Mouse (Mus musculus) forebrain, postnatal 0 days (tissue): ENCODE results near the gene Elmo1. TPM values are rescaled to one million over a fixed set of nuclear protein-coding genes. Genes with fewer than 3 reads are reported as not detected.

ENCODE experiments used
- ATAC-seq: fragments of 200-750 bp; cut with Nextera tagmentation; 2 replicates; pipeline ENCODE4 v1.8.0; 2017; ENCODE audit warnings: mild to moderate bottlenecking, moderate library complexity
- DNase-seq: peaks from one replicate; pipeline ENCODE4 v3.0.0-alpha.2; 2015
- H3K27ac ChIP-seq: fragments of 300-500 bp; sonication (generic); 2 replicates; pipeline ENCODE4 v1.5.1; 2014; ENCODE audit warnings: low read depth, mild to moderate bottlenecking, antibody characterized with exemption, low read length, moderate library complexity, mixed read lengths
- H3K27me3 ChIP-seq: fragments of 300-500 bp; sonication (generic); 2 replicates; pipeline ENCODE4 v1.6.1; 2014; ENCODE audit warnings: mild to moderate bottlenecking, low read length, mixed read lengths; ENCODE audit not compliant: insufficient read depth
- H3K36me3 ChIP-seq: fragments of 300-500 bp; sonication (generic); 2 replicates; pipeline ENCODE4 v1.6.1; 2014; ENCODE audit warnings: mild to moderate bottlenecking, moderate library complexity; ENCODE audit not compliant: insufficient read depth
- H3K4me1 ChIP-seq: fragments of 300-500 bp; sonication (generic); 2 replicates; pipeline ENCODE4 v1.6.1; 2014; ENCODE audit warnings: antibody characterized with exemption; ENCODE audit not compliant: insufficient read depth
- H3K4me2 ChIP-seq: fragments of 300-500 bp; sonication (generic); 2 replicates; pipeline ENCODE4 v1.6.1; 2014; ENCODE audit warnings: low read depth, mild to moderate bottlenecking, moderate library complexity
- H3K4me3 ChIP-seq: fragments of 300-500 bp; sonication (generic); 2 replicates; pipeline ENCODE4 v1.5.1; 2014; ENCODE audit warnings: low read depth, low read length, mixed read lengths
- H3K9ac ChIP-seq: fragments of 300-500 bp; sonication (generic); 2 replicates; pipeline ENCODE4 v1.6.1; 2014; ENCODE audit warnings: mild to moderate bottlenecking
- H3K9me3 ChIP-seq: fragments of 300-500 bp; sonication (generic); 2 replicates; pipeline ENCODE4 v1.6.1; 2016; ENCODE audit warnings: low read length
- CTCF ChIP-seq: sonication (generic); IDR thresholded peaks from 2 replicates; pipeline ENCODE4 v1.5.1; 2016; ENCODE audit warnings: antibody characterized with exemption, control low read depth, low read depth
- WGBS: fragments of 180-500 bp; shearing (Covaris S2); extraction: QIAGEN DNeasy Blood & Tissue Kit; methylation state at CpG from one replicate; pipeline ENCODE4 v1.1.7; 2014; 5-methylcytosine and 5-hydroxymethylcytosine counted together
- polyA plus RNA-seq: library from polyadenylated mRNA; unstranded; fragments of >200 nt; fragmentation: Nextera tagmentation; extraction: Ambion mirVana; gene quantifications from 2 replicates; pipeline ENCODE4 v1.2.1, GENCODE M21; 2015
- total RNA-seq: library from RNA; depleted of rRNA; stranded (reverse); fragments of >200 nt; gene quantifications from 2 replicates; pipeline ENCODE4 v1.2.3, GENCODE M21; 2014

The Elmo1 gene
- total and polyA plus RNA-seq, 2 experiments from 2014 or later, result 30.9 to 33.5 TPM

DNA sequence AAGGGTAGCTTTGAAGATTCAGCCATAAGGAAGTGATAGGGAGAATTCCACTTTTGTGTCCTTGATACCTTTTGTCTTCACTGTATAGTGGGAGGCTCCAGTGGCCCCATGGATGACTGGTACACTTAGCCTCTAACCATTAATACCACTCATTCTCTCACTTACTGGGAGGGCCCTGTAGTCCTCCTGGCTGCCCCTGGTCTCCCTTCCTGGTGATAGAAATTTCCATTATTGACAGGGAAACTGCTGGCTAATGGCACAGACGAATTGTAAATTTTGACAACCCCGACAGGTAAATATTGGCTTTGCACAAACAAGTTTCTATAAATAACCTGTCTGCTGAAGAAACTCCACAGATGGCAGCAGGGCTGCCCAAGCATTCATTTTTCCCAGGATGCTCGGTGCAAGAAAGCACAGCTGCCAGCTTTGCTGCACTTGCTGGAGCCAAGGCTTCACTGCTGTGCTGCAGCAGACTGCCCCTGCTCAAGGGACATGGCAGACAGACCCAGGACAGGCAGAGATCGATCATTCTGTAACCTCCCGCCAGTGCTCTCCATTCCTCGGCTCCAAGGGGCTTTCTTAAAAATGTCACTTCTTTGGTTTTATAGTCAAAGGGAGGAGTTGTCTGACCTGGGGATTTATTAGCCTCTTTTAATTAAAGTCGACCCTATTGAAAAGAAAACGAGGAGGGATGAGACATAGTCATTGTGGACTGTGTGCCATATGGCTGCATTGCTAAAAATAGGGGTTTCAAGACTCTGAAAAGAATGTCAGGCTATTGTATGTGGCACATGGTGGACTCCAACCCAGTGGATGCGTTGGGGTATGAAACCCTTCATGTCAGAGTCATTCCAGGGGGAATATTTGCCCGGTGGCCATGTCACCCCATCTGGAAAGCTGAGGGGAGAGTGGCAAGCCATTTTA, 422.2 kb downstream of the Elmo1 start:
- Histone ChIP-seq H3K9ac (no peak overlapping the region), H3K4me1 (peaks cover 9% of the 10 kb centered on the region; the same call in 1 of the 2 replicates), H3K27me3 (no peaks in the 10 kb centered on the region), H3K4me3 (no peak overlapping the region), H3K4me2 (no peak overlapping the region), H3K36me3 (no peaks in the 10 kb centered on the region), H3K9me3 (no peaks in the 10 kb centered on the region), H3K27ac (no peak overlapping the region)
- DNase-seq (peak; percentile 47), ATAC-seq (peak; percentile 66)
- WGBS, result 42% methylated on average over 10 of the region's 10 CpGs
- no peak for TF ChIP-seq CTCF

DNA sequence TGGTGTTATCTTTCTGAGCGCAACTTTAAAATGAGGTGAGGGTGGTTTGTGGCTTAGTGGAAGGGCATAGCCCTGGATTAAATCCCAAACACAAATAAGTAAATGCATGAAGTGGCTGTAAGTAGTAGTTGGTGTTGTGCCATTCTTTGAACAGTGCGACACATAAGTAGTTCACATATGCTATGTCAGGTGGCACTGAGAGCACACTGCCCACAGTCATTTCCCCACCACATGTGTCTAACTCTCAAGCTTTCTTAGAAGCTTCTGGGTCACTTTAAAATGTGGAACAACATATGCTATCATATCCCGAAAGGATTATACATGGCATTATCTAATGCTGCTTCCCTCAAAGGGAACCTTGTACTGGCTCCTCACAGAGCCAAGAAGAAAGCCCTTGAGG, 424.3 kb downstream of the Elmo1 start:
- H3K4me2 ChIP-seq, result no peak overlapping the region
- no peaks in the 10 kb centered on the region for H3K27me3 ChIP-seq
- 88% methylated on average over 3 of the region's 3 CpGs for whole genome bisulfite sequencing
- H3K9ac ChIP-seq, result no peak overlapping the region
- no peaks in the 10 kb centered on the region for H3K36me3 ChIP-seq
- no peak for TF ChIP-seq CTCF
- DNase-seq (no peak), ATAC-seq (no peak)
- H3K9me3 ChIP-seq, result no peaks in the 10 kb centered on the region
- H3K4me1 ChIP-seq, result peaks cover 9% of the 10 kb centered on the region; the same call in 1 of the 2 replicates
- no peak overlapping the region for H3K27ac ChIP-seq
- H3K4me3 ChIP-seq, result no peak overlapping the region

DNA sequence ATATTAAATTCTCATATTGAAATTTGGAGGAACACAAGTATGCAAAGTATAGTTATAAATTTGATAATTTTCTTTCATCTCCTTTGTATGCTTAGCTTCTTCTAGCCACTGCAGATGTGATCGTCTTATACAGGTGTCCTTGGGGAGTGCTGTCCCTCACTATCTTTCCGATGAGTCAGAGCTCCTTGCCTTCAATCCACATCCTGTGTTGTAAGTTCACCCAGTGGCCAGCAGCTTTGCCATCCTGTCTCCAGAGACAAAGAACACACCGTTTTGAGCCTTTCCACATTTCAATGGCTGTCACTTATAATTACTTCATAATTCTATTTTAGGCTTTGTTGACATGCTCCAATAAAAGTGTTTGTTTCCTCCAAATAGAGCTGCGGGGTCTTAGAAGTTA, 425.7 kb downstream of the Elmo1 start:
- H3K9ac ChIP-seq, result no peak overlapping the region
- no peaks in the 10 kb centered on the region for H3K36me3 ChIP-seq
- WGBS, result 83% methylated on average over 4 of the region's 4 CpGs
- H3K4me1 ChIP-seq, result peaks cover 9% of the 10 kb centered on the region; the same call in 1 of the 2 replicates
- DNase-seq, result no peak
- no peak overlapping the region for H3K4me2 ChIP-seq
- no peaks in the 10 kb centered on the region for H3K9me3 ChIP-seq
- H3K4me3 ChIP-seq, result no peak overlapping the region
- H3K27ac ChIP-seq, result no peak overlapping the region
- no peak for ATAC-seq
- no peaks in the 10 kb centered on the region for H3K27me3 ChIP-seq
- no peak for TF ChIP-seq CTCF

DNA sequence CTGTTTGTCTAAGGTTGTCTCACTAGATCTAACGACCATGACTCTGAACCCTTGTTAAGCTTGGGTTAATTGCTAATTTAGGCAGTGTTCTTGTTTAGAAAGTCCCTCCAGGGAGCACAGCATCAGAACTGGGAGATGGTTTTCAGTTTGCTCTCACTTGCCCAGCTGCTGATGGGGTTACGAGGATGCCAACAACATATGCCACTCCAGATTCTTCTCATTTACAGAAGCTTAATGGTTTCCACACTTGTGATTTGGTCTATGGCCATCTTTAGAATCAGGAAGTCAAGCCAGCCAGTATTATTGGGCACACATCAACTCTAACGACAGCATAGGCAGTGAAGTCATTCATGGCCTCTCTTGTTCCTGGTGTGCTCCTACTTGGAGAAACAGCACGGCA, 427.3 kb downstream of the Elmo1 start:
- Histone ChIP-seq H3K9me3 (no peaks in the 10 kb centered on the region), H3K36me3 (no peaks in the 10 kb centered on the region), H3K27ac (no peak overlapping the region), H3K4me1 (peaks cover 2% of the 10 kb centered on the region; the same call in 1 of the 2 replicates), H3K27me3 (no peaks in the 10 kb centered on the region), H3K4me3 (no peak overlapping the region), H3K4me2 (no peak overlapping the region), H3K9ac (no peak overlapping the region)
- no peak for TF ChIP-seq CTCF
- peak; percentile 70 for ATAC-seq
- DNase-seq, result peak; percentile 46
- WGBS, result 52% methylated on average over 4 of the region's 4 CpGs

DNA sequence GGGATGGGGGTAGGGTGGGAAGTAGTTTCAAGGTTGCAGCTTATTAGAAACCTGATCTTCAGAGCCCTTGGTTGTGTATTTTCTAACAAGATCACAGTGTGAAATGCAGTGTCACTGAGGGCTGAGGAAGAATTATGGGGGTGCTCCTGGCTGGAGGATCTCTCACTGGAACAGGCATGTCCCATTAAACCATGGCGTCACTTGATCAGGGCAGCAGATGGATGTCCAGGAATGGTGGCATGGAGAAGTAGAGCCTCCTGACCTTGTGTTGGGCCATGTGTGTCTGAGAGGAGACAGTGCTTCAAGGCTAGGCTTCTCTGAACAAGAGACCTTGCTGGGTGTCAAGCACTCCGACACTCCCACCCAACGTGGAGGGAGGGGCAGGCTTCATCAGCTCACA, 431.1 kb downstream of the Elmo1 start:
- no peak for TF ChIP-seq CTCF
- no peaks in the 10 kb centered on the region for H3K4me1 ChIP-seq
- H3K27ac ChIP-seq, result no peak overlapping the region
- WGBS, result 89% methylated on average over 3 of the region's 3 CpGs
- H3K9me3 ChIP-seq, result no peaks in the 10 kb centered on the region
- no peaks in the 10 kb centered on the region for H3K27me3 ChIP-seq
- H3K36me3 ChIP-seq, result no peaks in the 10 kb centered on the region
- DNase-seq, result no peak
- H3K9ac ChIP-seq, result no peak overlapping the region
- ATAC-seq, result no peak
- H3K4me2 ChIP-seq, result no peak overlapping the region
- no peak overlapping the region for H3K4me3 ChIP-seq

DNA sequence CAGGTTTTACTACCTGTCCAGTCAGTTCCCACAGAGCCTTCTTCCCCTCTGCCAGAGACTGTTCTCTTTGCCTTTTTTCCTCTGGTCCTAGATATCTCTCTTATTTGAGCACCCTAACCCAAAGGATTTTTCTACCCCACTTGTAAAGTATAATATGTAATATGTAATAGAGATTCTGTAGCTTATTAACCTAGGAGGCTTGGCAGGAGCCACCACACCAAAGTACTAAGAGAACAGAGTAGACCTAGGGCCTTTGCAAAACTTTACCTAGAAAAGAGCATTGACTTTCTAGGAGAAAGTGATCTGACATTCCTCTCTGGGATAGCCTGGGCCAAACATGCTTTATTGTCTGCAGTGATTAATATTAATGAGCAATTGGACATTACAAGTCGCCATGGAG, 433.3 kb downstream of the Elmo1 start:
- H3K9me3 ChIP-seq, result no peaks in the 10 kb centered on the region
- H3K4me1 ChIP-seq, result no peaks in the 10 kb centered on the region
- no peak for TF ChIP-seq CTCF
- H3K9ac ChIP-seq, result no peak overlapping the region
- no peaks in the 10 kb centered on the region for H3K36me3 ChIP-seq
- ATAC-seq, result no peak
- H3K27ac ChIP-seq, result no peak overlapping the region
- H3K4me3 ChIP-seq, result no peak overlapping the region
- no peak for DNase-seq
- H3K27me3 ChIP-seq, result no peaks in the 10 kb centered on the region
- no peak overlapping the region for H3K4me2 ChIP-seq
- 79% methylated on average over 1 of the region's 1 CpGs for WGBS

DNA sequence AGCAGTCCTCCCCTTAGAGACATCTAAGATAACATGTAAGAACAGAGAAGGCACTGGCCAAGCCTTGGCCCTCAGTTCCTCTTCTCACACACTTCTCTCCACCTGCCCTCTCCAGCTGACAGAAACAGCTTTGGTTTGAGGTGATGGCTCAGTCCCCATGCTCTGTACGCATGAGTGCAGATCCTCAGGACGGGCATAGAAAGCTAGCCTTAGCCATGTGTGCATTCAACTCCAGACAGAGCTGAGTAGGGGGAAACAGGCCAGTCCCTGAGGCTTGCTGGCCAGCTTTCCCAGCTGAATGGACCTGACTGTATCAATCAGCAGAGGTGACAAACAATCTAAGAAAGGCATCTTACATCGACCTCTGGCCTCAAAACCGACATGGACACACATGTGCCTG, 435.4 kb downstream of the Elmo1 start:
- H3K27me3 ChIP-seq, result no peaks in the 10 kb centered on the region
- no peak overlapping the region for H3K4me3 ChIP-seq
- no peaks in the 10 kb centered on the region for H3K9me3 ChIP-seq
- no peak overlapping the region for H3K27ac ChIP-seq
- no peak for TF ChIP-seq CTCF
- WGBS, result 73% methylated on average over 4 of the region's 4 CpGs
- no peak overlapping the region for H3K4me2 ChIP-seq
- no peaks in the 10 kb centered on the region for H3K4me1 ChIP-seq
- DNase-seq, result no peak
- no peak overlapping the region for H3K9ac ChIP-seq
- ATAC-seq, result no peak
- no peaks in the 10 kb centered on the region for H3K36me3 ChIP-seq
